Comparison of ENCODE assay signal across 8 mouse cellular contexts in genomic region chr3:96248141-96249033, GRCm38 (mm10). TPM values are rescaled to one million over a fixed set of nuclear protein-coding genes. Genes with fewer than 3 reads are reported as not detected.
DNase-seq lines count a peak whose midpoint lies in the region; ATAC-seq lines count a peak whose summit lies in the region.
"Had no signal": no experiment of that assay in that cellular context is flagged by ENCODE, and none has a peak within 500 bp of the region (broad histone marks: within the 10 kb centered on the region; RNA-seq: fewer than 3 reads in every experiment).

No protein-coding gene starts in this region.

- H3K4me2 ChIP-seq in embryonic facial prominence, embryonic 12.5 days (replicated peaks) = peak overlapping the region; percentile 50
- H3K4me2 ChIP-seq in intestine, embryonic 15.5 days (replicated peaks) = peak overlapping the region; percentile 56
- peak overlapping the region; percentile 51 for H3K4me2 ChIP-seq in stomach, embryonic 15.5 days

- no peak for DNase-seq in ovary, adult 18-20 months (ENCODE audit: low spot score)
- no peak for DNase-seq in thymus, postnatal 14 days

- H3K36me3 ChIP-seq in megakaryocyte, embryonic 14.5 days (replicated peaks; ENCODE audit: low read length) = no peaks in the 10 kb centered on the region
- H3K36me3 ChIP-seq in embryonic facial prominence, embryonic 12.5 days = no peaks in the 10 kb centered on the region
- no peaks in the 10 kb centered on the region for H3K36me3 ChIP-seq in intestine, embryonic 15.5 days
- H3K36me3 ChIP-seq in stomach, embryonic 15.5 days = no peaks in the 10 kb centered on the region

- peak overlapping the region; percentile 88 for H3K4me3 ChIP-seq in megakaryocyte, embryonic 14.5 days (replicated peaks)
- H3K4me3 ChIP-seq in embryonic facial prominence, embryonic 12.5 days = peak overlapping the region; percentile 39
- H3K4me3 ChIP-seq in intestine, embryonic 15.5 days (replicated peaks) = peak overlapping the region; percentile 43
- H3K4me3 ChIP-seq in stomach, embryonic 15.5 days (replicated peaks) = peak overlapping the region; percentile 44

- WGBS in embryonic facial prominence, embryonic 12.5 days = 54% methylated on average over 6 of the region's 6 CpGs
- 25% methylated on average over 6 of the region's 6 CpGs for WGBS in intestine, embryonic 15.5 days
- WGBS in stomach, embryonic 15.5 days = 34% methylated on average over 6 of the region's 6 CpGs

- no peak for ATAC-seq in megakaryocyte, adult 5-6 weeks (ENCODE audit: poor library complexity, severe bottlenecking)
- ATAC-seq in embryonic facial prominence, embryonic 12.5 days (ENCODE audit: insufficient number of reproducible peaks, insufficient read depth, low FRiP score, low TSS enrichment) = no peak
- no peak for ATAC-seq in intestine, embryonic 15.5 days
- ATAC-seq in stomach, embryonic 15.5 days (ENCODE audit: insufficient read depth, low FRiP score, low read depth) = no peak

- no peaks in the 10 kb centered on the region for H3K9me3 ChIP-seq in megakaryocyte, embryonic 14.5 days
- no peaks in the 10 kb centered on the region for H3K9me3 ChIP-seq in embryonic facial prominence, embryonic 12.5 days
- H3K9me3 ChIP-seq in intestine, embryonic 15.5 days = no peaks in the 10 kb centered on the region
- H3K9me3 ChIP-seq in stomach, embryonic 15.5 days = no peaks in the 10 kb centered on the region

- peak overlapping the region; percentile 52 for H3K9ac ChIP-seq in embryonic facial prominence, embryonic 12.5 days
- peak overlapping the region; percentile 45; the same call in 1 of the 2 replicates for H3K9ac ChIP-seq in intestine, embryonic 15.5 days
- no peak overlapping the region; the same call in 1 of the 2 replicates for H3K9ac ChIP-seq in stomach, embryonic 15.5 days

- peak overlapping the region; percentile 70 for H3K27ac ChIP-seq in embryonic facial prominence, embryonic 12.5 days
- no peak overlapping the region for H3K27ac ChIP-seq in intestine, embryonic 15.5 days
- H3K27ac ChIP-seq in stomach, embryonic 15.5 days = peak overlapping the region; percentile 5; the same call in 1 of the 2 replicates

- H3K4me1 ChIP-seq in megakaryocyte, embryonic 14.5 days = peaks cover 36% of the 10 kb centered on the region
- peaks cover 27% of the 10 kb centered on the region for H3K4me1 ChIP-seq in embryonic facial prominence, embryonic 12.5 days
- H3K4me1 ChIP-seq in intestine, embryonic 15.5 days (replicated peaks) = peaks cover 18% of the 10 kb centered on the region
- H3K4me1 ChIP-seq in stomach, embryonic 15.5 days = peaks cover 18% of the 10 kb centered on the region; the same call in 1 of the 2 replicates

- H3K27me3 ChIP-seq in megakaryocyte, embryonic 14.5 days (replicated peaks) = no peaks in the 10 kb centered on the region
- no peaks in the 10 kb centered on the region for H3K27me3 ChIP-seq in embryonic facial prominence, embryonic 12.5 days
- H3K27me3 ChIP-seq in intestine, embryonic 15.5 days (replicated peaks) = no peaks in the 10 kb centered on the region
- H3K27me3 ChIP-seq in stomach, embryonic 15.5 days (replicated peaks) = no peaks in the 10 kb centered on the region

RNA-seq across cellular contexts. Expression of gene Hist2h3c1, which starts 1.9 kb away (rescaled TPM):
- not detected in 2 replicates for polyA plus RNA-seq in megakaryocyte, embryonic 14.5 days (2012; ENCODE audit: insufficient read depth, low replicate concordance)
- total RNA-seq in megakaryocyte, adult 5-6 weeks (2015) = 17.8 and 20.2 TPM in 2 replicates
- 2.8 TPM in 1 of 2 replicates, not detected in the other for total RNA-seq in megakaryocyte, adult 5-6 weeks (2017)
- 0.83 TPM in 1 of 2 replicates, not detected in the other for polyA plus RNA-seq in embryonic facial prominence, embryonic 12.5 days (2016; fragmentation: Nextera tagmentation; extraction: Ambion mirVana)
- polyA plus RNA-seq in intestine, embryonic 15.5 days (2015; fragmentation: Nextera tagmentation; extraction: Ambion mirVana) = 1.0 and 1.3 TPM in 2 replicates
- polyA plus RNA-seq in stomach, embryonic 15.5 days (2015; fragmentation: Nextera tagmentation; extraction: Ambion mirVana) = 1.9 and 2.5 TPM in 2 replicates
- total RNA-seq: neutrophil, adult 5-6 weeks had no signal

RNA-seq across cellular contexts. Expression of gene Hist2h2aa1, which starts 3.1 kb away (rescaled TPM):
- polyA plus RNA-seq in megakaryocyte, embryonic 14.5 days (2012; ENCODE audit: insufficient read depth, low replicate concordance) = 57.2 and 67.0 TPM in 2 replicates
- total RNA-seq in megakaryocyte, adult 5-6 weeks (2015) = not detected in 2 replicates
- 12,468 and 14,692 TPM in 2 replicates for total RNA-seq in megakaryocyte, adult 5-6 weeks (2017)
- 19.8 and 19.9 TPM in 2 replicates for polyA plus RNA-seq in embryonic facial prominence, embryonic 12.5 days (2016; fragmentation: Nextera tagmentation; extraction: Ambion mirVana)
- 17.7 and 20.5 TPM in 2 replicates for polyA plus RNA-seq in intestine, embryonic 15.5 days (2015; fragmentation: Nextera tagmentation; extraction: Ambion mirVana)
- polyA plus RNA-seq in stomach, embryonic 15.5 days (2015; fragmentation: Nextera tagmentation; extraction: Ambion mirVana) = 23.0 and 26.2 TPM in 2 replicates

RNA-seq across cellular contexts. Expression of gene Hist2h2aa2, which starts 8.3 kb away (rescaled TPM):
- 947 and 1,036 TPM in 2 replicates for polyA plus RNA-seq in megakaryocyte, embryonic 14.5 days (2012; ENCODE audit: insufficient read depth, low replicate concordance)
- 98.2 and 115 TPM in 2 replicates for total RNA-seq in megakaryocyte, adult 5-6 weeks (2015)
- total RNA-seq in megakaryocyte, adult 5-6 weeks (2017) = not detected in 2 replicates
- 45.4 and 60.5 TPM in 2 replicates for polyA plus RNA-seq in embryonic facial prominence, embryonic 12.5 days (2016; fragmentation: Nextera tagmentation; extraction: Ambion mirVana)
- polyA plus RNA-seq in intestine, embryonic 15.5 days (2015; fragmentation: Nextera tagmentation; extraction: Ambion mirVana) = 39.6 and 41.9 TPM in 2 replicates
- polyA plus RNA-seq in stomach, embryonic 15.5 days (2015; fragmentation: Nextera tagmentation; extraction: Ambion mirVana) = 50.4 and 70.5 TPM in 2 replicates

RNA-seq across cellular contexts. Expression of gene Hist2h3c2, which starts 9.5 kb away (rescaled TPM):
- polyA plus RNA-seq in megakaryocyte, embryonic 14.5 days (2012; ENCODE audit: insufficient read depth, low replicate concordance) = 50.2 and 139 TPM in 2 replicates
- total RNA-seq in megakaryocyte, adult 5-6 weeks (2015) = 319 and 351 TPM in 2 replicates
- 146 and 157 TPM in 2 replicates for total RNA-seq in megakaryocyte, adult 5-6 weeks (2017)
- polyA plus RNA-seq in embryonic facial prominence, embryonic 12.5 days (2016; fragmentation: Nextera tagmentation; extraction: Ambion mirVana) = 7.1 and 8.2 TPM in 2 replicates
- 5.8 and 6.5 TPM in 2 replicates for polyA plus RNA-seq in intestine, embryonic 15.5 days (2015; fragmentation: Nextera tagmentation; extraction: Ambion mirVana)
- 5.6 and 8.7 TPM in 2 replicates for polyA plus RNA-seq in stomach, embryonic 15.5 days (2015; fragmentation: Nextera tagmentation; extraction: Ambion mirVana)

RNA-seq across cellular contexts. Expression of gene Hist2h4, which starts 14.7 kb away (rescaled TPM):
- 5.6 and 6.1 TPM in 2 replicates for polyA plus RNA-seq in megakaryocyte, embryonic 14.5 days (2012; ENCODE audit: insufficient read depth, low replicate concordance)
- total RNA-seq in megakaryocyte, adult 5-6 weeks (2015) = 187 and 212 TPM in 2 replicates
- total RNA-seq in megakaryocyte, adult 5-6 weeks (2017) = 175 TPM in 2 replicates
- polyA plus RNA-seq in embryonic facial prominence, embryonic 12.5 days (2016; fragmentation: Nextera tagmentation; extraction: Ambion mirVana) = 13.6 and 17.2 TPM in 2 replicates
- polyA plus RNA-seq in intestine, embryonic 15.5 days (2015; fragmentation: Nextera tagmentation; extraction: Ambion mirVana) = 10.7 and 10.9 TPM in 2 replicates
- 9.7 and 18.1 TPM in 2 replicates for polyA plus RNA-seq in stomach, embryonic 15.5 days (2015; fragmentation: Nextera tagmentation; extraction: Ambion mirVana)

Comparison
In these comparisons a context has a peak if more than half of its experiments do, and no peak if none do; other contexts are left out.
1. RNA of gene Hist2h2aa2, which starts 8.3 kb away (polyA plus RNA-seq): 947 to 1,036 TPM in megakaryocyte, embryonic 14.5 days; 50.4 to 70.5 TPM in stomach, embryonic 15.5 days, 45.4 to 60.5 TPM in embryonic facial prominence, embryonic 12.5 days and 39.6 to 41.9 TPM in intestine, embryonic 15.5 days; every median in the first group is over 10 times any median in the second.
2. Peak in every context shown above with its lines, with median percentiles within 50 percentile points of each other: H3K4me3 ChIP-seq and H3K4me2 ChIP-seq.